Mouse (Mus musculus): ENCODE data around the gene Ddx54.

Gene Ddx54

GRCm38 (mm10) chr5:120612822-120613604 lies 474 bp downstream of the Ddx54 start:
- peak; percentile 100 for DNase-seq

GRCm38 (mm10) chr5:120615903-120616302 lies 3.4 kb downstream of the Ddx54 start:
- peak; percentile 75 for DNase-seq

DNA sequence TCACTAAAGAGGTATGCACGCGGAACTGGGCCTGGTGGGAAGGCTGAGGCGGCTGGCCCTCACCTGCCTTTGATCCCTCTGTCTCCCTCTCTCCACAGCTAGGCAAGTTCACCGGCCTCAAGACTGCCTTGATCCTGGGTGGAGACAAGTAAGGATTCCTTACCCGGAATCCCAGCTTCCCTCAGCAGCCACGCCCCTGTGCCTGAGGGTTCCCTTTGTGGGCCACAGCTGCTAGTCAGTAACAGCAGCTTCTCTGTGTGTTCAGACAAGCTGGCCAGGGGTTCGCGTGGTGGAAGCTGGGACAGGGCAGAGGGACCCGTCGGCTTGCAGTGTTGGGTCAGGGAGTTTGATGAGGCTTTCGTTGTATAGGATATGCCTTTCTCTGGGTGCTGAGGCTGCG lies 6.2 kb downstream of the Ddx54 start:
- DNase-seq, result peak; percentile 32

DNA sequence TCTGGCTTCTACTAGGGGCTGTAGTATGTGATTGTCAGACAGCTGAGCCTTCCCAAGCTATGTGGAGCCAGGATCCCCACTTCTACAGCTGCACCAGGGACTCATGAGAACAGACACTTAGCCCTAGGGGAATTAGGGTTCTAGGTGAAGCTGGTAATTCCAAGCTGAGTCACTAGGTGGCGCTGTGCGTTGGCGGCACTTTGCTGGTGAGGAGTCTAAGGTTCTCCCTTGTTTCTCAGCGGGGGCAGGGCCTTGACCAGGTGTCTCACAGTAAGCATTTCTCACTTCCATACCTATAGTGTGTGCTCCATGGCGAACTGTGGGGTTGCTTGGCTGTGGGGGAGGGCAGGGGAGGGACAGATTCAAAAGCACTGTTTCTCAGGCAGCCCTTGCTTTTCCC lies 6.7 kb downstream of the Ddx54 start:
- peak; percentile 95 for DNase-seq

DNA sequence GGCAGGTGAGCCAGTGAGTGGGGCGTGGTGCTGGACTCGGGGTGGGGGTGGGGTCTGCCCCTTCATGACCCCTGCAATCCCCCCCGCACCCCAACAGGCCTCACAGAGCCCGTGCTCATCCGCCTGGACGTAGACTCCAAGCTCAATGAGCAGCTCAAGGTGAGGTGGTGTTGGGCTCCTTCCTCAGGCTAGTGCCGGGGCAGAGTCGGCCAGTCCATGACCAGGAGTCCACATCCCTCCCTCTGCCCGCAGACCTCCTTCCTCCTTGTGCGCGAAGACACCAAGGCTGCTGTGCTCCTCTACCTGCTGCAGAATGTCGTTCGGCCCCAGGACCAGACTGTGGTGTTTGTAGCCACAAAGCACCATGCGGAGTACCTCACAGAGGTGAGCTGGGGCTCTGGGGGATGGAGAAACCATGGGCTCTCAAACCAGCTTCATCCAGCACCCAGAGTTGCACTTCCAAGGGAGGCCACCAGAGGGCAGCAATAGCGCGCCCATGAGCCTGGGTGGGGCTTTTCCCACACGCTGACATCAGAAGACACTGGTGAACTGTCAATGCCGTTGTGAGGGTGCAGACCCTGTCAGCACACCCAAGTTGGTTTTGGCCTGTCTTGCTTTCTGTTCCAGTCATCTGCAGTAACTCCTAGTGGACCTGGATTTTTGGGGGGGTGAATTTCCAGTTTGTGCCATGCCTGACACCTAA lies 8.0 kb downstream of the Ddx54 start:
- DNase-seq, result peak; percentile 96

GRCm38 (mm10) chr5:120621078-120621765 lies 8.7 kb downstream of the Ddx54 start:
- peak; percentile 88 for DNase-seq

- DNase-seq, result no peak
Measured at GRCm38 (mm10) chr5:120621846-120622197, 9.3 kb downstream of the Ddx54 start.

- DNase-seq, result peak; percentile 48
Measured at GRCm38 (mm10) chr5:120622198-120622851, 9.8 kb downstream of the Ddx54 start.

GRCm38 (mm10) chr5:120624427-120624826 lies 11.9 kb downstream of the Ddx54 start:
- no peak for DNase-seq

- DNase-seq, result peak; percentile 74
Measured at GRCm38 (mm10) chr5:120626399-120626798, 13.9 kb downstream of the Ddx54 start.

GRCm38 (mm10) chr5:120627515-120628300 lies 15.2 kb downstream of the Ddx54 start:
- DNase-seq, result no peak

DNA sequence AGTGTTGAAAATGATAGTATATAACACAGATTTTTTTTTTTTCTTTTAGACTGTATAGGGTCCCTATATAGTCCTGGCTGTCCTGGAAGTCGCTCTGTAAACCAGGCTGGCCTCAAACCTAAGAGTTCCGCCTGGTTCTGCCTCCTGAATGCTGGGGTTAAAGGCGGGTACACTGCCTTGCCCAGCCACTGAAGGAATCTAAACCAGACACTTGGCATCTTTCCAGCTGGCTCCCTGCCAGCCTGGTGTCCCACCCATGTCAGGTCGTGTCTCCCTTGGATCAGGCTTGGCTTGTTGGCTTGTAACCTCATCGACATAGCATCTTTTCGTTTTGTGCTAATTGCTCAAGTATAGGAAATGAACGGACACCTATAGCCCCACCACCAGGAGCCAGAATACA lies 16.1 kb downstream of the Ddx54 start:
- DNase-seq, result no peak

DNA sequence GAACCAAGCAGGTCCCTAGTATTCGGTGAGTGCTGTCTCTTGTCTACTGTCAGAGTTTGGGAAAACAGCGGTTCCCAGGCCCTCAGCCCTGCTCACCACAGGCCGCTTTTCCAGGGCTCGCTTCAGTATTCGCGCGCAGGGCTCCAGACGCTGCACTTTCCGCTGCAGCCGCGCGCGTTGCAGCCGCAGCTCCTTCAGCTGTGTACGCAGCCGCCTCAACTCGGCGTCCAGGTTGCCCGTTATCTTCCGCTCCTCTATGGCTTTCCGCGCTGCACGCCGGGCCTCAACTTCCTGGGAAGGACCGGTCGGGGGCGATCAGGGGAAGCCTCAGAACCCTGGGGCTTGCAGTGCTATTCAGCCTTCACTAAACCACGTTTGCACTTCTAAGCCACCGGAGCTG lies 18.6 kb downstream of the Ddx54 start:
- peak; percentile 69 for DNase-seq

DNA sequence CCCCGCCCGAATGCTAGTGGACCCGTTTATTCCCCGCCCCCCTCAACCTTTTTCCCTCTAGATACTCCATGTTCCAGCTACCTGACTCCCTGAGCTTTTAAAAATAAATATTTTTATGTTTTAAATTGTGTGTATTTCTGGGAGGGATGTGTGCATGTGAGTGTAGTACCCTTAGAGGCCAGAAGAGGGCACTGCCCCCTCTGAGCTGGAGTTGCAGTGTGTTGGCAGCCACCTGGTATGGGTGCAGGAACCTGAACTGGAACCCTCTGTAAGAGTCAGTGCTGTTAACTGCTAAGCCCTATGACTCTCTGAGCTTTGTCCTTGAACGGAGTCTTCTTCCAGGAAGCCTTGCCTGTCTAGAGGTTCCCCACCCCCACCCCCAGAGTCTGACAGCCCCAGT lies 19.4 kb downstream of the Ddx54 start:
- peak; percentile 16 for DNase-seq

DNA sequence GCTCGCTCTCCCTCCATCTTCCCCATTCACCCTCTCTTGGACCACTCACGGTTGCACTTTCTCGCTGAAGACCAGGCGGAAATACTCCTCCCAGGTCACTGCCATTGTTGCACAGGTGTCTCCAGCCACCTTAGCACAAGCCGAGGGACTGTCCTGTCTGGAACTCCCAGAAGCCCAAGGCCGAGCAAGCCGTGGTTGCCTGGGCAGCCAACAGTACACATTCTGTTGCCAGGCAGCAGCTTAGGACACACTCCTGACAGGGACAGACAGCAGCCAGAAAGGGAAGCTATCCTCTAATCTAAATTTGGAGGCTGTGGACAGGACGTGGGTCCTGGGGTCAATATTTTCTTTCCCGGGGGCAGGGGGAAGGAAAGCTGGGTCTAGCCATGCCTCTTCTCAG lies 21.6 kb downstream of the Ddx54 start, which contains the start of gene Cfap73:
Gene Cfap73, minus strand, starts transcription at position 105 of the 400 bp plus-strand sequence.
- no peak for DNase-seq

DNA sequence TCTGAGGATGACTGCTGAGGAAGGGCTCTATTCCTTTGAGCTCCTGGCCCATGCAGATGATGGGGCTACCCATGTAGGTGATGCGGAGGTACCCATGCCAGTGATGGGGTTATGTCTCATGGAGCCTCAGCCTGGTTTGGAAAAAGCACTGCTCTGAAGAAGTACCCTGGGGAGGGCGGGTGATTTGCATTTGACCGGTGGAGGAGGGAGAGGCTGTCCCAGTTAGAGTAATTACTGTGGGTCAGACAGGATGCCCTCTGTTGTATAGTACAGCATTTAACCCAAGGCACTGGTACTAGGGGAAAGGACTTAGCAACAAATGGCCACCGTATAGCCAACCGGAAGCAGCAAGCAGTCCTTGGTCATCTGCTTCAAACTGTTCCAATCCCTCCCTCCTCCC lies 22.3 kb downstream of the Ddx54 start:
- DNase-seq, result no peak

GRCm38 (mm10) chr5:120635633-120636032 lies 23.1 kb downstream of the Ddx54 start:
- DNase-seq, result no peak

DNA sequence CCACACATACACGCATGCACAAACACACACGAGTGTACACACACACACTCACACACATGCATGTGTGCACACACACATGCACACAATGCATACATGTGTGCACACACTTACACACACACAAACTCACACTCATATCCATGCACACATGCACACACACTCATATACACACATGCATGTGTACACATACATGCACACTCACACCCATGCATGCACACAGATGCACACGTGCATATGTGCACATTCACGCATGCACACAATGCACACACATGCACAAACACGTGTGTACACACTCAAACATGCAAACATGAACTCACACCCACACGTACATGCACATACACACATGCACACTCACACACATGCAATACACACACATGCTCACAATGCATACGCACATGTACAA lies 27.6 kb downstream of the Ddx54 start:
- DNase-seq, result no peak

DNA sequence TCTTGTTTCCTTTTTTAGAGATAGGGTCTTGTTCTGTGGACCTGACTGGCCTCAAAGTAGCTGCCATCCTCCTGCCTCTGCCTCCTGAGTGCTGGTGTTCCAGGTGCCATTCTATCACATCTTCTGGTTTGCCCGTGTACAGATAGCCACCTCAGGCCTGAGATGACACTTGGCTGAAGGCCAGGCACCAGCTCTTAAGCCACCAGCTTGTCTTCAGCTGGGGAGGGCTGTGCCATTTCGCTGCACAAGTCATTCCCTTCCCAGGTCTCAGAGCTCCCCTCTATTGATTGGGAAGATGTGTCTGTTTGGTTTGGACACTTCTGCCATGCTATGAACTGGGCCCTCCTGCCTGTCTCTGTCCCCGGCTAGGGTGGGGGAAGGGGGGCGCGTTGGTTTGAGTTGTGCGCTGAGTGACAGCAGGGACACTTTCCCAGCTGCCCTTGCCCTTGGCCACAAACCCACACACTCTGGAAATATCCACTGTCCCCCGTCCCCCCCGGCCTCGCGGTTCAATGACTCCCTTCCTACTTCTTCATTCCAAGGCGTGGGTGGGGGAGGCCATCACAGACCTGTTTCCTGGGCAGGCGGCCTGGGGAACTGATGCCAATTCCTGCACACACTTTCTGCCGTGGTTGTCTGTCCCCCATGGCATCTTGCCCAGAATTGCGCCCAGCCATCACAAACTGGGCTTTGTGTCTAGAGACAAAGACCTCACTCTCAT lies 31.0 kb downstream of the Ddx54 start:
- DNase-seq, result no peak

DNA sequence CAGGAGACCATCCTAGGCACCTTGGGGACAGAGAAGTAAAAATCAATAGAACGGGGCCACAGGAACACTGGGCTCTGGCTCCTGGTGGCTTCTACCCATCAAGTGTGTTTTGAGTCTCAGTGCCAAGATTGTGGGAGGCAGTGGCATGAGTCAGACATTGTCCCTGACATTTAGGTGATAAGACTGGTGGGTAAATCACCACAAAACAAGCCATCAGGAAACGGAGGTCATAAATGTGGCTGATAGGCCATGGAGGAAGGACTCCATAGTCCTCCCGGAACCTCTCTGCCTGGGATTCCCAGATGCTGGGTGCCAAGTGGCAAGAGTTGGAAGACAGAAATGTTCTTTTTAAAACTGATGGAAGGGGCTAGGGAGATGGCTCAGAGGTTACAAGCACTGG lies 31.7 kb downstream of the Ddx54 start:
- no peak for DNase-seq

DNA sequence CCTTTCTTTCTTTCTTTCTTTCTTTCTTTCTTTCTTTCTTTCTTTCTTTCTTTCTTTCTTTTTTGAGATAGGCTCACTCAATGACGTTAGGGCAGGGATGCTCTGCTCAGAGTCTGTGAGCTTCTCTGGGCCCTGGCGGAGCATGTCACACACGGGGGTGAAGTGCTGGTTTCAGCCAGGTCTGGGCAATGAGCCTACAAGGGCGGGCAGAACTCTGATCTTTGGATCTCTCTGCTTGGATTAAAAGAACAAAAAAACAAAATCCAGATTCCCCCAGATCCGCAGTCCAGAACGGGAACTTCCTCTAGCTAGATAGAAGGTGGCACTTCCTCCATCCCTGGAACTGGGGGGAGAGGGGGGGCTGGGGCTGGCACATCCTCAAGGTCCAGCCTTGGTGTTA lies 33.3 kb downstream of the Ddx54 start:
- DNase-seq, result no peak

DNA sequence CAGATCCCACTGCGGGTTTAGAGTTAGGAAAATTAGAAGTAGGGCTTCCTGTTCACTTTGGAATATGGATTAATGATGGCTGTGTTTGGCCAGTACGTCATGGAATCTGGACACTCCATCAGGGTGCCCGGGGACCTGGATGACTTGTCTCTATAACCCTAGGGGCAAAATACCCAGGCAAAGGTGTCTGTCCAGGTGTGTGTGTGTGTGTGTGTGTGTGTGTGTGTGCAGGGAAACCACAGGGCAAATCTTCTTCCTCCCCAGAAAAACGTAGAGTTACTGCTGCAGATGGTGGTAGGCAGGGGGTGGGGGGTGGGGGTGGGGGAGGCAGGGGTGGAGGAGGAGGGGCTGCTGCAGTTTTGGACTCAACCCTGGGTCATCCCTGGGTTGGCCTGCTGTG lies 34.8 kb downstream of the Ddx54 start:
- peak; percentile 37 for DNase-seq

Data from thymus, postnatal 4 days (tissue).